Comparison of ENCODE assay signal across 17 mouse cellular contexts in the genomic region with DNA sequence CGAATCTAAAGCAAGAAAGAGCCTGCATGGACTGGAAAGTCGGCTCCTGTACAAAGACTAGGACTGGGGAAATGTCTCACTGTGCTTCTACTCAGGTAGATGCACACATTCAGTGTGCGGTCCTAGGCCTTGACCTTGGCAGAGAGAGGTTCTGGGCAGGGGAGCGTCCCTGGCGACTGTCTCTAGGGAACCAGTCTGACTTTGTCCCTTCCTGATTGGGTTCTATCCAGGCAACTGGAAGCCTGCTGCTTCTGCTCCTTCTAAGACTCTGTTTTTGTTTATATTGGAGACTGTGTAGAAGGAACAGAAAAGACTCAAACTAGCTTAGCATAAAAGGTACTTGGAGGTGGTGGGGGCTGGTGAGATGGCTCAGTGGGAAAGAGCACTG. TPM values are rescaled to one million over a fixed set of nuclear protein-coding genes. Genes with fewer than 3 reads are reported as not detected.
A peak's percentile ranks its signal among the peaks of the same experiment; 100 is the strongest.
DNase-seq lines count a peak whose midpoint lies in the region; ATAC-seq lines count a peak whose summit lies in the region.
"Had no signal": no experiment of that assay in that cellular context is flagged by ENCODE, and none has a peak within 500 bp of the region (broad histone marks: within the 10 kb centered on the region; RNA-seq: fewer than 3 reads in every experiment).

No protein-coding gene starts in this region.

- H3K9ac ChIP-seq in embryonic facial prominence, embryonic 11.5 days (replicated peaks; ENCODE audit: low read length) = no peak overlapping the region
- H3K9ac ChIP-seq: heart, embryonic 12.5 days; liver, embryonic 14.5 days; neural tube, embryonic 12.5 days had no signal

- no peaks in the 10 kb centered on the region for H3K36me3 ChIP-seq in embryonic facial prominence, embryonic 11.5 days (replicated peaks; ENCODE audit: control insufficient read depth, insufficient read depth, low read depth, low read length)
- no peaks in the 10 kb centered on the region for H3K36me3 ChIP-seq in embryonic facial prominence, embryonic 10.5 days (replicated peaks)
- H3K36me3 ChIP-seq in limb, embryonic 10.5 days = no peaks in the 10 kb centered on the region
- H3K36me3 ChIP-seq: heart, embryonic 12.5 days; neural tube, embryonic 12.5 days had no signal

- no peak overlapping the region for H3K4me2 ChIP-seq in embryonic facial prominence, embryonic 11.5 days (ENCODE audit: low read depth, low read length)
- H3K4me2 ChIP-seq: heart, embryonic 12.5 days; neural tube, embryonic 12.5 days had no signal

- no peak overlapping the region for H3K4me3 ChIP-seq in embryonic facial prominence, embryonic 11.5 days (ENCODE audit: low read depth, low read length)
- no peak overlapping the region for H3K4me3 ChIP-seq in embryonic facial prominence, embryonic 10.5 days
- H3K4me3 ChIP-seq in limb, embryonic 10.5 days = no peak overlapping the region
- H3K4me3 ChIP-seq: heart, embryonic 12.5 days; neural tube, embryonic 12.5 days had no signal

- H3K27ac ChIP-seq in embryonic facial prominence, embryonic 11.5 days (replicated peaks; ENCODE audit: low read depth, low read length) = 0 out of 2 replicates have a peak overlapping the region, but pooled peaks have one; percentile 32
- no peak overlapping the region for H3K27ac ChIP-seq in embryonic facial prominence, embryonic 10.5 days (replicated peaks)
- H3K27ac ChIP-seq in limb, embryonic 10.5 days = peak overlapping the region; percentile 20; the same call in 1 of the 2 replicates
- H3K27ac ChIP-seq: liver, embryonic 14.5 days; neural tube, embryonic 12.5 days had no signal

- WGBS in embryonic facial prominence, embryonic 11.5 days = 73% methylated on average over 5 of the region's 5 CpGs
- WGBS in embryonic facial prominence, embryonic 10.5 days = 74% methylated on average over 5 of the region's 5 CpGs
- WGBS in limb, embryonic 10.5 days = 85% methylated on average over 5 of the region's 5 CpGs

- no peaks in the 10 kb centered on the region for H3K9me3 ChIP-seq in embryonic facial prominence, embryonic 11.5 days (replicated peaks; ENCODE audit: control insufficient read depth, low read length)
- H3K9me3 ChIP-seq in embryonic facial prominence, embryonic 10.5 days = no peaks in the 10 kb centered on the region
- no peaks in the 10 kb centered on the region for H3K9me3 ChIP-seq in limb, embryonic 10.5 days (replicated peaks)
- H3K9me3 ChIP-seq: heart, embryonic 12.5 days; neural tube, embryonic 12.5 days had no signal

- H3K4me1 ChIP-seq in embryonic facial prominence, embryonic 11.5 days (ENCODE audit: control insufficient read depth, insufficient read depth, low read length) = peaks cover 11% of the 10 kb centered on the region
- H3K4me1 ChIP-seq in embryonic facial prominence, embryonic 10.5 days = peaks cover 73% of the 10 kb centered on the region
- peaks cover 59% of the 10 kb centered on the region for H3K4me1 ChIP-seq in limb, embryonic 10.5 days

- no peaks in the 10 kb centered on the region for H3K27me3 ChIP-seq in embryonic facial prominence, embryonic 11.5 days (ENCODE audit: control insufficient read depth, insufficient read depth, low read length)
- no peaks in the 10 kb centered on the region; the same call in 1 of the 2 replicates for H3K27me3 ChIP-seq in embryonic facial prominence, embryonic 10.5 days (replicated peaks; ENCODE audit: low read depth, poor library complexity, severe bottlenecking)
- H3K27me3 ChIP-seq in limb, embryonic 10.5 days (ENCODE audit: low read depth, poor library complexity, severe bottlenecking) = 0 out of 2 replicates have a peak, but pooled peaks cover 3% of the 10 kb centered on the region
- H3K27me3 ChIP-seq: CH12.LX; heart, embryonic 12.5 days; neural tube, embryonic 12.5 days had no signal

- ATAC-seq in embryonic facial prominence, embryonic 11.5 days (replicated peaks; ENCODE audit: insufficient number of reproducible peaks, low FRiP score, low TSS enrichment, low read depth) = no peak

- DNase-seq in embryonic facial prominence, embryonic 11.5 days (ENCODE audit: low spot score) = no peak
- DNase-seq in embryonic facial prominence, embryonic 10.5 days (ENCODE audit: low spot score) = no peak
- peak; percentile 32 for DNase-seq in kidney, adult 18-20 months
- DNase-seq in kidney, postnatal 4 days = no peak
- DNase-seq in ZHBTc4 (ENCODE audit: low read depth, low spot score) = peak; percentile 52
- DNase-seq in limb, embryonic 10.5 days (ENCODE audit: low spot score) = no peak
- DNase-seq in gastrocnemius, postnatal 4 days (ENCODE audit: low spot score in 2 of 2) = no peak
- DNase-seq in thymus, postnatal 10 days (ENCODE audit: low spot score in 2 of 2) = no peak
- DNase-seq: cerebellum, postnatal 14 days; gastrocnemius, postnatal 36 days; layer of hippocampus, postnatal 36 days; right cerebral cortex, postnatal 25 days; thymus, postnatal 25 days had no signal

RNA-seq across cellular contexts. Expression of a gene that starts 32.1 kb away (rescaled TPM):
- polyA plus RNA-seq in embryonic facial prominence, embryonic 11.5 days (2014; fragmentation: Nextera tagmentation; extraction: Ambion mirVana) = 188 and 200 TPM in 2 replicates
- polyA plus RNA-seq in embryonic facial prominence, embryonic 10.5 days (2016; fragmentation: Nextera tagmentation; extraction: Ambion mirVana) = 159 and 166 TPM in 2 replicates
- polyA plus RNA-seq in limb, embryonic 10.5 days (2016; fragmentation: Nextera tagmentation; extraction: Ambion mirVana) = 168 TPM in 2 replicates
- total RNA-seq in gastrocnemius, postnatal 4 days (2021) = 10 to 100 TPM; 50.6 to 53.4 TPM

Comparison
In these comparisons a context has a peak if more than half of its experiments do, and no peak if none do; other contexts are left out.
1. DNase-seq: peak in kidney, adult 18-20 months (single experiment) and ZHBTc4 (single experiment); none in embryonic facial prominence, embryonic 11.5 days (single experiment), embryonic facial prominence, embryonic 10.5 days (single experiment), kidney, postnatal 4 days (0 of 2), limb, embryonic 10.5 days (single experiment), gastrocnemius, postnatal 4 days (0 of 2) and thymus, postnatal 10 days (0 of 2).